Mouse (Mus musculus) spleen, adult 12 weeks (tissue): ENCODE measurements at regions not wholly inside any gene's neighbourhood (a gene's known extent, or its start where the extent isn't known, plus 50 kb on each side); places are given as distances from the start of the nearest gene placed in this dataset.
"Not testable (repeated sequence)": the region's sequence is repeated elsewhere in the genome, so short reads cannot be mapped to it uniquely, and the experiment has no call there.

ENCODE experiments used
- DNase-seq: peaks from one replicate; pipeline ENCODE4 v3.0.0; 2022; ENCODE audit warnings: low spot score

- DNase-seq = not testable (repeated sequence)
These were observed 87.2 kb downstream of the Catsperg2 start for GRCm38 (mm10) chr7:29639591-29639990.

- no peak for DNase-seq
These were observed 83.9 kb upstream of the Sipa1l3 start for GRCm38 (mm10) chr7:29602356-29602755.

GRCm38 (mm10) chr7:29601337-29601736 is 82.9 kb upstream of the Sipa1l3 start:
- DNase-seq = no peak

GRCm38 (mm10) chr7:29597291-29597690 is 78.8 kb upstream of the Sipa1l3 start:
- peak; percentile 12 for DNase-seq

GRCm38 (mm10) chr7:29578128-29578527 is 59.7 kb upstream of the Sipa1l3 start:
- DNase-seq = no peak

GRCm38 (mm10) chr7:29575606-29576005 is 57.2 kb upstream of the Sipa1l3 start:
- no peak for DNase-seq
